19 mouse cellular contexts compared by ENCODE assay signal in the genomic region with DNA sequence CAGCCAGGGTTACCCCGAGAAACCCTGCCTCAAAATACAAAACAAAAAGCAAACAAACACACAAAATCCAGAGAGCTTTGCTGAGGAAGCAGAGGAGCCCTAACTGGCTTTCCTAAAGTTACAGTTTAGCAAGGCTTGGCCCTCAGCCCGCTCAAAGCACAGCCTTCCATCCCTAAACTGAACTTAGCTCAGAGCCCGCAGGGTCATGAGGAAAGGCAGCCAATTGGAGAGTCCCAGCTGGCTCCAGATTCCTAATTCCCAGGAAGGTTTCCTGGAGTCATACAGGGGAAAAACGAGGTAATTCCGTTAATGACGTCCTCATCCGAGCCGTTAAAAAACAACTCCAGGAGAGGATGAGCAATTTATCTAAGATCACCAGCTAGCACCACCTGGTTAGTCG. TPM values are rescaled to one million over a fixed set of nuclear protein-coding genes. Genes with fewer than 3 reads are reported as not detected.
DNase-seq lines count a peak whose midpoint lies in the region; ATAC-seq lines count a peak whose summit lies in the region.
"Had no signal": no experiment of that assay in that cellular context is flagged by ENCODE, and none has a peak within 500 bp of the region (broad histone marks: within the 10 kb centered on the region; RNA-seq: fewer than 3 reads in every experiment).

No protein-coding gene starts in this region.

- ATAC-seq in limb, embryonic 11.5 days (ENCODE audit: insufficient number of reproducible peaks, low FRiP score, low TSS enrichment, low read depth), result no peak

- H3K9me3 ChIP-seq in limb, embryonic 11.5 days (ENCODE audit: control insufficient read depth, low read length), result no peaks in the 10 kb centered on the region
- no peaks in the 10 kb centered on the region for H3K9me3 ChIP-seq in limb, embryonic 10.5 days (replicated peaks)
- H3K9me3 ChIP-seq: embryonic facial prominence, embryonic 15.5 days; forebrain, embryonic 12.5 days; G1E; neural tube, embryonic 15.5 days had no signal

- H3K36me3 ChIP-seq in limb, embryonic 11.5 days (ENCODE audit: control insufficient read depth, insufficient read depth, low read length), result no peaks in the 10 kb centered on the region
- H3K36me3 ChIP-seq in limb, embryonic 10.5 days, result no peaks in the 10 kb centered on the region
- H3K36me3 ChIP-seq: embryonic facial prominence, embryonic 15.5 days; forebrain, embryonic 12.5 days; G1E; neural tube, embryonic 15.5 days had no signal

- 0 out of 2 replicates have a peak overlapping the region, but pooled peaks have one; percentile 7 for H3K9ac ChIP-seq in limb, embryonic 11.5 days (ENCODE audit: low read length)
- H3K9ac ChIP-seq: embryonic facial prominence, embryonic 15.5 days; forebrain, embryonic 12.5 days; neural tube, embryonic 15.5 days had no signal

- DNase-seq in gastrocnemius, adult 18-20 months (ENCODE audit: low spot score), result peak; percentile 38
- DNase-seq in gastrocnemius, adult 8-10 months (ENCODE audit: low spot score in 2 of 2), result no peak
- no peak for DNase-seq in limb, embryonic 11.5 days (ENCODE audit: low spot score)
- DNase-seq in limb, embryonic 10.5 days (ENCODE audit: low spot score), result no peak
- DNase-seq in adipocyte (ENCODE audit: low spot score), result peak; percentile 63
- peak; percentile 89 to 93 for DNase-seq in kidney, postnatal 25 days
- no peak for DNase-seq in spleen, postnatal 4 days (ENCODE audit: low spot score in 2 of 2)
- DNase-seq in layer of hippocampus, adult 9-10 months (ENCODE audit: low spot score), result no peak
- DNase-seq: cerebellum, adult 18-20 months; layer of hippocampus, adult 9-11 months; spleen, adult 18-20 months; thymus, postnatal 4 days had no signal

- H3K4me3 ChIP-seq in limb, embryonic 11.5 days (ENCODE audit: low read depth, low read length), result no peak overlapping the region
- H3K4me3 ChIP-seq in limb, embryonic 10.5 days, result no peak overlapping the region
- H3K4me3 ChIP-seq: embryonic facial prominence, embryonic 15.5 days; forebrain, embryonic 12.5 days; neural tube, embryonic 15.5 days had no signal

- no peak overlapping the region for H3K27ac ChIP-seq in limb, embryonic 11.5 days (replicated peaks; ENCODE audit: low read depth, low read length)
- H3K27ac ChIP-seq in limb, embryonic 10.5 days, result no peak overlapping the region
- H3K27ac ChIP-seq: embryonic facial prominence, embryonic 15.5 days; forebrain, embryonic 12.5 days; neural tube, embryonic 15.5 days; stomach, postnatal 0 days had no signal

- 49% methylated on average over 9 of the region's 9 CpGs for WGBS in limb, embryonic 11.5 days
- WGBS in limb, embryonic 10.5 days, result 49% methylated on average over 9 of the region's 9 CpGs

- H3K4me2 ChIP-seq in limb, embryonic 11.5 days (ENCODE audit: low read depth, severe bottlenecking), result no peak overlapping the region
- H3K4me2 ChIP-seq: embryonic facial prominence, embryonic 15.5 days; forebrain, embryonic 12.5 days; neural tube, embryonic 15.5 days had no signal

- 0 out of 2 replicates have a peak, but pooled peaks cover 3% of the 10 kb centered on the region for H3K4me1 ChIP-seq in limb, embryonic 11.5 days (ENCODE audit: control insufficient read depth, insufficient read depth, low read length)
- H3K4me1 ChIP-seq in limb, embryonic 10.5 days, result peaks cover 25% of the 10 kb centered on the region

- peaks cover 11% of the 10 kb centered on the region for H3K27me3 ChIP-seq in limb, embryonic 11.5 days (ENCODE audit: control insufficient read depth, insufficient read depth, low read length)
- H3K27me3 ChIP-seq in limb, embryonic 10.5 days (ENCODE audit: low read depth, poor library complexity, severe bottlenecking), result peaks cover 20% of the 10 kb centered on the region

RNA-seq across cellular contexts. Expression of a gene that starts 12.3 kb away (rescaled TPM):
- not detected for total RNA-seq in gastrocnemius, adult 18-20 months (2021)
- not detected for total RNA-seq in gastrocnemius, adult 8-10 months (2022)
- polyA plus RNA-seq in limb, embryonic 11.5 days (2014; fragmentation: Nextera tagmentation; extraction: Ambion mirVana), result 0.48 and 1.3 TPM in 2 replicates
- 0.34 and 0.64 TPM in 2 replicates for polyA plus RNA-seq in limb, embryonic 10.5 days (2016; fragmentation: Nextera tagmentation; extraction: Ambion mirVana)
- total RNA-seq: gastrocnemius, postnatal 4 days; hematopoietic stem cell, adult 5-6 weeks had no signal
- polyA plus RNA-seq: G1E had no signal

RNA-seq across cellular contexts. Expression of a gene that starts 18.5 kb away (rescaled TPM):
- 1 to 10 TPM; 2.8 to 3.2 TPM for total RNA-seq in gastrocnemius, adult 18-20 months (2021)
- total RNA-seq in gastrocnemius, adult 8-10 months (2022), result 1 to 10 TPM; 1.0 to 2.3 (median 1.1) TPM
- polyA plus RNA-seq in limb, embryonic 11.5 days (2014; fragmentation: Nextera tagmentation; extraction: Ambion mirVana), result 0.29 and 0.37 TPM in 2 replicates
- polyA plus RNA-seq in limb, embryonic 10.5 days (2016; fragmentation: Nextera tagmentation; extraction: Ambion mirVana), result 0.38 and 0.62 TPM in 2 replicates

RNA-seq across cellular contexts. Expression of a gene that starts 32.3 kb away (rescaled TPM):
- total RNA-seq in gastrocnemius, adult 18-20 months (2021), result 1 to 10 TPM in 1 of 2 experiments, under 1 TPM in 1; 0.80 to 1.1 TPM
- total RNA-seq in gastrocnemius, adult 8-10 months (2022), result under 1 TPM in 3 of 4 experiments, not detected in 1; 0.43 to 0.92 (median 0.72) TPM
- polyA plus RNA-seq in limb, embryonic 11.5 days (2014; fragmentation: Nextera tagmentation; extraction: Ambion mirVana), result 24.3 and 25.7 TPM in 2 replicates
- polyA plus RNA-seq in limb, embryonic 10.5 days (2016; fragmentation: Nextera tagmentation; extraction: Ambion mirVana), result 26.8 and 28.9 TPM in 2 replicates

RNA-seq across cellular contexts. Expression of a gene that starts 33.0 kb away (rescaled TPM):
- total RNA-seq in gastrocnemius, adult 18-20 months (2021), result 10 to 100 TPM; 65.7 to 83.1 TPM
- total RNA-seq in gastrocnemius, adult 8-10 months (2022), result 10 to 100 TPM; 54.0 to 72.3 (median 63.4) TPM
- polyA plus RNA-seq in limb, embryonic 11.5 days (2014; fragmentation: Nextera tagmentation; extraction: Ambion mirVana), result 24.8 and 27.7 TPM in 2 replicates
- 21.8 and 25.4 TPM in 2 replicates for polyA plus RNA-seq in limb, embryonic 10.5 days (2016; fragmentation: Nextera tagmentation; extraction: Ambion mirVana)

Comparison
In these comparisons a context has a peak if more than half of its experiments do, and no peak if none do; other contexts are left out.
1. DNase-seq: peak in gastrocnemius, adult 18-20 months (single experiment), adipocyte (single experiment) and kidney, postnatal 25 days (2 of 2); none in gastrocnemius, adult 8-10 months (0 of 2), limb, embryonic 11.5 days (single experiment), limb, embryonic 10.5 days (single experiment), spleen, postnatal 4 days (0 of 2) and layer of hippocampus, adult 9-10 months (single experiment).